Mouse (Mus musculus): Measurements from ENCODE around the gene Gm5039. TPM values are rescaled to one million over a fixed set of nuclear protein-coding genes. Genes with fewer than 3 reads are reported as not detected.
"Not testable (repeated sequence)": the region's sequence is repeated elsewhere in the genome, so short reads cannot be mapped to it uniquely, and the experiment has no call there.

Gene Gm5039
- total and polyA plus RNA-seq, 3 experiments: not detected

DNA sequence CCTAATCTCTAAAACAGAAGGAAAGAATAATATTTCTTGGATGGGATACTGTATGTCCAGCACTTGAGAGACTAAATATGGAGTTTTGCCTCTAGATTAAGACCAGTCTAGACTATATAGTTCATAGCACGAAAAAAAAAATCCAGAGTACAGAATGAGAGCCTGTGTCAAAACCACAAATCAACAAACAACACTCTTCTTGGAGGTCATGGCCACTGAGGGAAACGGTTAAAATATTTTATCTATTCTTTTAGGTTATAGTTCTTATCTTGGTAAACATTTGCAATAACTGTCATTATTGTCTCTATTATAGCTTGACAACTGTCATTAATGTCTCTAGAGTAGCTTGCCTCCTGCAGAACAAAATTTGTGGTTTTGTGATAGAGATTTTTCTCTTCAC is 26.7 kb downstream of the Gm5039 start:
- H3K4me3 ChIP-seq (replicated peaks in 1 of 3; ENCODE audit: low read depth in 2 of 3, low read length in 2 of 3, poor library complexity in 1 of 3); H3K9me3 ChIP-seq (replicated peaks; ENCODE audit: low read length); H3K4me1 ChIP-seq (ENCODE audit: control insufficient read depth in 1 of 2, insufficient read depth in 2 of 2); H3K27ac ChIP-seq (ENCODE audit: insufficient read depth, low read depth); H3K9ac ChIP-seq (ENCODE audit: insufficient read depth, low read depth); H3K79me2 ChIP-seq (replicated peaks; ENCODE audit: control insufficient read depth, extremely low read depth, insufficient read depth, poor library complexity, severe bottlenecking); H3K36me3 ChIP-seq (replicated peaks in 1 of 2; ENCODE audit: control insufficient read depth in 1 of 2, insufficient read depth in 1 of 2, low read length in 1 of 2); in situ Hi-C loops (cut with MboI; ENCODE audit: low pct_ligation_motif_present, low pct_unique_long_range_greater_than_20kb, low sequenced_read_pairs); DNase-seq (ENCODE audit: extremely low read depth); H3K4me2 ChIP-seq (ENCODE audit: insufficient read depth, low read depth, poor library complexity, severe bottlenecking); H3K27me3 ChIP-seq (replicated peaks); dilution Hi-C loops (cut with MboI; ENCODE audit: extremely low pct_ligation_motif_present, extremely low pct_unique_long_range_greater_than_20kb, low sequenced_read_pairs): not testable (repeated sequence)

GRCm38 (mm10) chr12:88293082-88293481 is 30.7 kb downstream of the Gm5039 start:
- in situ Hi-C loops (cut with MboI; ENCODE audit: low pct_ligation_motif_present, low pct_unique_long_range_greater_than_20kb, low sequenced_read_pairs); H3K4me3 ChIP-seq (replicated peaks in 1 of 3; ENCODE audit: low read depth in 2 of 3, low read length in 2 of 3, poor library complexity in 1 of 3); dilution Hi-C loops (cut with MboI; ENCODE audit: extremely low pct_ligation_motif_present, extremely low pct_unique_long_range_greater_than_20kb, low sequenced_read_pairs); H3K9ac ChIP-seq (ENCODE audit: insufficient read depth, low read depth); H3K27ac ChIP-seq (ENCODE audit: insufficient read depth, low read depth); DNase-seq (ENCODE audit: extremely low read depth); H3K4me1 ChIP-seq (ENCODE audit: control insufficient read depth in 1 of 2, insufficient read depth in 2 of 2); H3K36me3 ChIP-seq (replicated peaks in 1 of 2; ENCODE audit: control insufficient read depth in 1 of 2, insufficient read depth in 1 of 2, low read length in 1 of 2); H3K79me2 ChIP-seq (replicated peaks; ENCODE audit: control insufficient read depth, extremely low read depth, insufficient read depth, poor library complexity, severe bottlenecking); H3K27me3 ChIP-seq (replicated peaks); H3K4me2 ChIP-seq (ENCODE audit: insufficient read depth, low read depth, poor library complexity, severe bottlenecking); H3K9me3 ChIP-seq (replicated peaks; ENCODE audit: low read length): not testable (repeated sequence)

- H3K4me1 ChIP-seq (ENCODE audit: control insufficient read depth in 1 of 2, insufficient read depth in 2 of 2); H3K27me3 ChIP-seq (replicated peaks); H3K9ac ChIP-seq (ENCODE audit: insufficient read depth, low read depth); H3K9me3 ChIP-seq (replicated peaks; ENCODE audit: low read length); DNase-seq (ENCODE audit: extremely low read depth); H3K79me2 ChIP-seq (replicated peaks; ENCODE audit: control insufficient read depth, extremely low read depth, insufficient read depth, poor library complexity, severe bottlenecking); H3K4me2 ChIP-seq (ENCODE audit: insufficient read depth, low read depth, poor library complexity, severe bottlenecking); in situ Hi-C loops (cut with MboI; ENCODE audit: low pct_ligation_motif_present, low pct_unique_long_range_greater_than_20kb, low sequenced_read_pairs); H3K4me3 ChIP-seq (replicated peaks in 1 of 3; ENCODE audit: low read depth in 2 of 3, low read length in 2 of 3, poor library complexity in 1 of 3); dilution Hi-C loops (cut with MboI; ENCODE audit: extremely low pct_ligation_motif_present, extremely low pct_unique_long_range_greater_than_20kb, low sequenced_read_pairs); H3K36me3 ChIP-seq (replicated peaks in 1 of 2; ENCODE audit: control insufficient read depth in 1 of 2, insufficient read depth in 1 of 2, low read length in 1 of 2); H3K27ac ChIP-seq (ENCODE audit: insufficient read depth, low read depth): not testable (repeated sequence)
These were observed 38.6 kb downstream of the Gm5039 start for GRCm38 (mm10) chr12:88285224-88285623.

- H3K4me2 ChIP-seq (ENCODE audit: insufficient read depth, low read depth, poor library complexity, severe bottlenecking); H3K79me2 ChIP-seq (replicated peaks; ENCODE audit: control insufficient read depth, extremely low read depth, insufficient read depth, poor library complexity, severe bottlenecking); H3K9me3 ChIP-seq (replicated peaks; ENCODE audit: low read length); H3K36me3 ChIP-seq (replicated peaks in 1 of 2; ENCODE audit: control insufficient read depth in 1 of 2, insufficient read depth in 1 of 2, low read length in 1 of 2); H3K4me1 ChIP-seq (ENCODE audit: control insufficient read depth in 1 of 2, insufficient read depth in 2 of 2); in situ Hi-C loops (cut with MboI; ENCODE audit: low pct_ligation_motif_present, low pct_unique_long_range_greater_than_20kb, low sequenced_read_pairs); dilution Hi-C loops (cut with MboI; ENCODE audit: extremely low pct_ligation_motif_present, extremely low pct_unique_long_range_greater_than_20kb, low sequenced_read_pairs); H3K4me3 ChIP-seq (replicated peaks in 1 of 3; ENCODE audit: low read depth in 2 of 3, low read length in 2 of 3, poor library complexity in 1 of 3); H3K27ac ChIP-seq (ENCODE audit: insufficient read depth, low read depth); H3K9ac ChIP-seq (ENCODE audit: insufficient read depth, low read depth); DNase-seq (ENCODE audit: extremely low read depth); H3K27me3 ChIP-seq (replicated peaks): not testable (repeated sequence)
These were observed 49.4 kb downstream of the Gm5039 start, which contains the start of gene Gm5662 for GRCm38 (mm10) chr12:88274400-88274799. Gm5662 (minus strand) TSS chr12:88274500.

Other genes with a start within 250 kb of the Gm5039 start
- gene Gm16368, start 240.3 kb downstream of the Gm5039 start, total RNA-seq (2012; rRNA removed): not detected in 2 replicates
- not detected in 2 replicates for gene Gm16368, start 240.3 kb downstream of the Gm5039 start, total RNA-seq (2014; rRNA removed)
- not detected in 2 replicates for gene Gm16368, start 240.3 kb downstream of the Gm5039 start, polyA plus RNA-seq (2012; ENCODE audit: insufficient read length, low read depth)
- gene Gm10436, start 141.9 kb downstream of the Gm5039 start, total RNA-seq (2012; rRNA removed): not detected in 2 replicates
- not detected in 2 replicates for gene Gm10436, start 141.9 kb downstream of the Gm5039 start, total RNA-seq (2014; rRNA removed)
- not detected in 2 replicates for gene Gm10436, start 141.9 kb downstream of the Gm5039 start, polyA plus RNA-seq (2012; ENCODE audit: insufficient read length, low read depth)
- gene Gm8332, start 73.9 kb downstream of the Gm5039 start, total RNA-seq (2012; rRNA removed): not detected in 2 replicates
- not detected in 2 replicates for gene Gm8332, start 73.9 kb downstream of the Gm5039 start, total RNA-seq (2014; rRNA removed)
- not detected in 2 replicates for gene Gm8332, start 73.9 kb downstream of the Gm5039 start, polyA plus RNA-seq (2012; ENCODE audit: insufficient read length, low read depth)
- gene Gm5662, start 49.5 kb downstream of the Gm5039 start, total RNA-seq (2012; rRNA removed): not detected in 2 replicates
- gene Gm5662, start 49.5 kb downstream of the Gm5039 start, total RNA-seq (2014; rRNA removed): not detected in 2 replicates
- not detected in 2 replicates for gene Gm5662, start 49.5 kb downstream of the Gm5039 start, polyA plus RNA-seq (2012; ENCODE audit: insufficient read length, low read depth)
- gene Adck1, start 36.5 kb upstream of the Gm5039 start, total RNA-seq (2012; rRNA removed): 26.8 and 27.0 TPM in 2 replicates
- gene Adck1, start 36.5 kb upstream of the Gm5039 start, total RNA-seq (2014; rRNA removed): 32.7 and 33.3 TPM in 2 replicates
- gene Adck1, start 36.5 kb upstream of the Gm5039 start, polyA plus RNA-seq (2012; ENCODE audit: insufficient read length, low read depth): 27.0 and 29.4 TPM in 2 replicates

Data from CH12.LX (cell line).